Mouse (Mus musculus): Measurements from ENCODE around the gene Hmga1. TPM values are rescaled to one million over a fixed set of nuclear protein-coding genes. Genes with fewer than 3 reads are reported as not detected.
A peak's percentile ranks its signal among the peaks of the same experiment; 100 is the strongest.

The Hmga1 gene
- 5.7 and 8.1 TPM in 2 replicates for total RNA-seq (2014; rRNA removed)
- polyA plus RNA-seq (2012; rRNA removed): 16.5 and 21.4 TPM in 2 replicates

- Histone ChIP-seq H3K36me3 (ENCODE audit: control insufficient read depth, insufficient read depth, low read length) (no peaks in the 10 kb centered on the region), H3K4me1 (ENCODE audit: control insufficient read depth, insufficient read depth, low read length) (peaks cover 5% of the 10 kb centered on the region), H3K79me2 (ENCODE audit: control insufficient read depth, insufficient read depth, low read length) (0 out of 2 replicates have a peak, but pooled peaks cover 6% of the 10 kb centered on the region), H3K27me3 (ENCODE audit: control insufficient read depth, insufficient read depth, low read length) (no peaks in the 10 kb centered on the region), H3K27ac (replicated peaks; ENCODE audit: insufficient read depth, low read depth, low read length) (peak within 1 kb of the TSS; percentile 95), H3K4me3 (ENCODE audit: insufficient read depth, low read depth, low read length) (peak within 1 kb of the TSS; percentile 59), H3K9ac (ENCODE audit: low read depth, low read length) (peak within 1 kb of the TSS; percentile 89)
- peak; percentile 57 for DNase-seq (ENCODE audit: extremely low read depth, low read depth, low spot score)
- TF ChIP-seq POLR2A (IDR thresholded peaks at IDR 0.05; ENCODE audit: extremely low read depth, insufficient read depth, low read length): peak; percentile 95
- no peak for TF ChIP-seq CTCF (IDR thresholded peaks at IDR 0.05; ENCODE audit: low read depth, low read length)
- WGBS: under 1% methylated on average over 77 of the region's 79 CpGs
Measured at GRCm38 (mm10) chr17:27556315-27557011, at the start of gene Hmga1. Gene Hmga1, plus strand, starts transcription at chr17:27556497.

- DNase-seq (ENCODE audit: extremely low read depth, low read depth, low spot score): no peak
- Histone ChIP-seq H3K4me1 (ENCODE audit: control insufficient read depth, insufficient read depth, low read length) (no peaks in the 10 kb centered on the region), H3K27ac (replicated peaks; ENCODE audit: insufficient read depth, low read depth, low read length) (no peak overlapping the region), H3K79me2 (ENCODE audit: control insufficient read depth, insufficient read depth, low read length) (no peaks in the 10 kb centered on the region), H3K4me3 (ENCODE audit: insufficient read depth, low read depth, low read length) (no peak overlapping the region), H3K27me3 (ENCODE audit: control insufficient read depth, insufficient read depth, low read length) (peaks cover 11% of the 10 kb centered on the region), H3K9ac (ENCODE audit: low read depth, low read length) (no peak overlapping the region), H3K36me3 (ENCODE audit: control insufficient read depth, insufficient read depth, low read length) (no peaks in the 10 kb centered on the region)
- 79% methylated on average over 7 of the region's 7 CpGs for WGBS
- TF ChIP-seq CTCF (IDR thresholded peaks at IDR 0.05; ENCODE audit: low read depth, low read length): no peak
- TF ChIP-seq POLR2A (IDR thresholded peaks at IDR 0.05; ENCODE audit: extremely low read depth, insufficient read depth, low read length): no peak
Measured at GRCm38 (mm10) chr17:27506871-27507590, 49.3 kb upstream of the Hmga1 start.

- no peak for DNase-seq (ENCODE audit: extremely low read depth, low read depth, low spot score)
- TF ChIP-seq CTCF (IDR thresholded peaks at IDR 0.05; ENCODE audit: low read depth, low read length) (no peak), POLR2A (IDR thresholded peaks at IDR 0.05; ENCODE audit: extremely low read depth, insufficient read depth, low read length) (no peak)
- Histone ChIP-seq H3K4me1 (ENCODE audit: control insufficient read depth, insufficient read depth, low read length) (no peaks in the 10 kb centered on the region), H3K9ac (ENCODE audit: low read depth, low read length) (no peak overlapping the region), H3K27me3 (ENCODE audit: control insufficient read depth, insufficient read depth, low read length) (peaks cover 13% of the 10 kb centered on the region), H3K79me2 (ENCODE audit: control insufficient read depth, insufficient read depth, low read length) (no peaks in the 10 kb centered on the region), H3K4me3 (ENCODE audit: insufficient read depth, low read depth, low read length) (no peak overlapping the region), H3K36me3 (ENCODE audit: control insufficient read depth, insufficient read depth, low read length) (no peaks in the 10 kb centered on the region), H3K27ac (replicated peaks; ENCODE audit: insufficient read depth, low read depth, low read length) (no peak overlapping the region)
- 80% methylated on average over 7 of the region's 7 CpGs for WGBS
Measured at GRCm38 (mm10) chr17:27507591-27507945, 48.7 kb upstream of the Hmga1 start.

- 63% methylated on average over 12 of the region's 12 CpGs for WGBS
- H3K36me3 ChIP-seq (ENCODE audit: control insufficient read depth, insufficient read depth, low read length): no peaks in the 10 kb centered on the region
- H3K27me3 ChIP-seq (ENCODE audit: control insufficient read depth, insufficient read depth, low read length): peaks cover 15% of the 10 kb centered on the region
- no peak for TF ChIP-seq POLR2A (IDR thresholded peaks at IDR 0.05; ENCODE audit: extremely low read depth, insufficient read depth, low read length)
- TF ChIP-seq CTCF (IDR thresholded peaks at IDR 0.05; ENCODE audit: low read depth, low read length): no peak
- no peak overlapping the region for H3K4me3 ChIP-seq (ENCODE audit: insufficient read depth, low read depth, low read length)
- no peaks in the 10 kb centered on the region for H3K4me1 ChIP-seq (ENCODE audit: control insufficient read depth, insufficient read depth, low read length)
- H3K27ac ChIP-seq (replicated peaks; ENCODE audit: insufficient read depth, low read depth, low read length): no peak overlapping the region
- DNase-seq (ENCODE audit: extremely low read depth, low read depth, low spot score): no peak
- no peaks in the 10 kb centered on the region for H3K79me2 ChIP-seq (ENCODE audit: control insufficient read depth, insufficient read depth, low read length)
- no peak overlapping the region for H3K9ac ChIP-seq (ENCODE audit: low read depth, low read length)
Measured at GRCm38 (mm10) chr17:27508002-27508401, 48.3 kb upstream of the Hmga1 start.

GRCm38 (mm10) chr17:27508513-27508912 is 47.8 kb upstream of the Hmga1 start:
- Histone ChIP-seq H3K36me3 (ENCODE audit: control insufficient read depth, insufficient read depth, low read length) (no peaks in the 10 kb centered on the region), H3K4me3 (ENCODE audit: insufficient read depth, low read depth, low read length) (no peak overlapping the region), H3K27ac (replicated peaks; ENCODE audit: insufficient read depth, low read depth, low read length) (no peak overlapping the region), H3K79me2 (ENCODE audit: control insufficient read depth, insufficient read depth, low read length) (no peaks in the 10 kb centered on the region), H3K27me3 (ENCODE audit: control insufficient read depth, insufficient read depth, low read length) (peaks cover 17% of the 10 kb centered on the region), H3K4me1 (ENCODE audit: control insufficient read depth, insufficient read depth, low read length) (no peaks in the 10 kb centered on the region), H3K9ac (ENCODE audit: low read depth, low read length) (no peak overlapping the region)
- WGBS: 44% methylated on average over 5 of the region's 5 CpGs
- no peak for DNase-seq (ENCODE audit: extremely low read depth, low read depth, low spot score)
- no peak for TF ChIP-seq CTCF (IDR thresholded peaks at IDR 0.05; ENCODE audit: low read depth, low read length)
- TF ChIP-seq POLR2A (IDR thresholded peaks at IDR 0.05; ENCODE audit: extremely low read depth, insufficient read depth, low read length): no peak

GRCm38 (mm10) chr17:27509056-27509455 is 47.2 kb upstream of the Hmga1 start:
- Histone ChIP-seq H3K9ac (ENCODE audit: low read depth, low read length) (no peak overlapping the region), H3K36me3 (ENCODE audit: control insufficient read depth, insufficient read depth, low read length) (no peaks in the 10 kb centered on the region), H3K4me3 (ENCODE audit: insufficient read depth, low read depth, low read length) (no peak overlapping the region), H3K27me3 (ENCODE audit: control insufficient read depth, insufficient read depth, low read length) (peaks cover 17% of the 10 kb centered on the region), H3K27ac (replicated peaks; ENCODE audit: insufficient read depth, low read depth, low read length) (no peak overlapping the region), H3K79me2 (ENCODE audit: control insufficient read depth, insufficient read depth, low read length) (no peaks in the 10 kb centered on the region), H3K4me1 (ENCODE audit: control insufficient read depth, insufficient read depth, low read length) (no peaks in the 10 kb centered on the region)
- no peak for DNase-seq (ENCODE audit: extremely low read depth, low read depth, low spot score)
- 66% methylated on average over 5 of the region's 5 CpGs for WGBS
- TF ChIP-seq CTCF (IDR thresholded peaks at IDR 0.05; ENCODE audit: low read depth, low read length) (no peak), POLR2A (IDR thresholded peaks at IDR 0.05; ENCODE audit: extremely low read depth, insufficient read depth, low read length) (no peak)
